Mouse (Mus musculus) lung, postnatal 0 days (tissue): ENCODE results near the gene Tmed9.

ENCODE experiments used
- CTCF ChIP-seq: IDR thresholded peaks from 2 replicates; pipeline ENCODE4 v1.5.1; 2016; ENCODE audit warnings: antibody characterized with exemption, mild to moderate bottlenecking
- EP300 ChIP-seq: IDR thresholded peaks from 2 replicates; pipeline ENCODE4 v1.6.1; 2016; ENCODE audit warnings: antibody characterized with exemption, mild to moderate bottlenecking, control low read depth

- TF ChIP-seq CTCF = peak; percentile 33; the same call in 1 of the 2 replicates
- no peak for TF ChIP-seq EP300
These were observed 19.2 kb downstream of the Tmed9 start for GRCm38 (mm10) chr13:55592512-55593253.
